Mouse (Mus musculus) erythroblast, embryonic 14.5 days (primary cell): ENCODE data around the gene Apol9b.
"Not testable (repeated sequence)": the region's sequence is repeated elsewhere in the genome, so short reads cannot be mapped to it uniquely, and the experiment has no call there.

Experiments used
- GATA1 ChIP-seq: IDR thresholded peaks from 2 replicates; pipeline ENCODE4 v1.6.1; 2012; ENCODE audit warnings: low read length, inconsistent platforms, mixed read lengths
- TAL1 ChIP-seq: IDR thresholded peaks from 3 replicates; pipeline ENCODE4 v1.6.1; 2012; ENCODE audit warnings: low read length, inconsistent platforms, mixed read lengths

GRCm38 (mm10) chr15:77705306-77705705 is 23.5 kb upstream of the Apol9b start:
- not testable (repeated sequence) for TF ChIP-seq GATA1, TAL1
